Mouse (Mus musculus): ENCODE data around the gene Pom121l2.

GRCm38 (mm10) chr13:21969269-21969668 is 11.7 kb upstream of the Pom121l2 start:
- TF ChIP-seq CTCF (IDR thresholded peaks at IDR 0.05; ENCODE audit: low read depth) (no peak), EP300 (optimal IDR thresholded peaks at IDR 0.05) (no peak)

All from stomach, postnatal 0 days (tissue).